Mouse (Mus musculus) G1E (cell line): ENCODE measurements around the gene Tnnc1.

Experiments
- CTCF ChIP-seq: IDR thresholded peaks from 2 replicates; pipeline ENCODE4 v1.5.1; 2012; ENCODE audit warnings: low read depth, low read length, inconsistent platforms, mixed read lengths
- GATA1 ChIP-seq: IDR thresholded peaks from 2 replicates; pipeline ENCODE4 v1.6.1; 2012; ENCODE audit warnings: borderline replicate concordance, low read length, inconsistent platforms, mixed read lengths
- TAL1 ChIP-seq: conservative IDR thresholded peaks from 2 replicates; pipeline ENCODE4 v1.6.1; 2012; ENCODE audit warnings: low read depth, low read length, inconsistent platforms, mixed read lengths

- TF ChIP-seq CTCF: no peak
- TF ChIP-seq GATA1: no peak
- TF ChIP-seq TAL1: no peak
These were observed 10.3 kb upstream of the Tnnc1 start for GRCm38 (mm10) chr14:31197547-31198516.
